Mouse (Mus musculus) stomach, embryonic 16.5 days (tissue): ENCODE results near the gene Mrps7. TPM values are rescaled to one million over a fixed set of nuclear protein-coding genes. Genes with fewer than 3 reads are reported as not detected.
A peak's percentile ranks its signal among the peaks of the same experiment; 100 is the strongest.

Experiments
- ATAC-seq: fragments of 200-750 bp; cut with Nextera tagmentation; 2 replicates; pipeline ENCODE4 v1.8.0; 2017; ENCODE audit warnings: moderate number of reproducible peaks, moderate TSS enrichment; ENCODE audit not compliant: insufficient read depth, low FRiP score
- H3K27ac ChIP-seq: fragments of 300-500 bp; sonication (generic); 2 replicates; pipeline ENCODE4 v1.5.1; 2014; ENCODE audit warnings: low read length
- H3K27me3 ChIP-seq: fragments of 300-500 bp; sonication (generic); 2 replicates; pipeline ENCODE4 v1.6.1; 2014; ENCODE audit warnings: low read length, control low read depth, mixed read lengths; ENCODE audit not compliant: control insufficient read depth, insufficient read depth
- H3K36me3 ChIP-seq: fragments of 300-500 bp; sonication (generic); 2 replicates; pipeline ENCODE4 v1.6.1; 2014; ENCODE audit warnings: low read length; ENCODE audit not compliant: control insufficient read depth, insufficient read depth
- H3K4me1 ChIP-seq: fragments of 300-500 bp; sonication (generic); 2 replicates; pipeline ENCODE4 v1.6.1; 2014; ENCODE audit warnings: low read length, control low read depth, mixed read lengths; ENCODE audit not compliant: control insufficient read depth, insufficient read depth
- H3K4me2 ChIP-seq: fragments of 300-500 bp; sonication (generic); 2 replicates; pipeline ENCODE4 v1.6.1; 2014; ENCODE audit warnings: low read depth, low read length, mixed read lengths
- H3K4me3 ChIP-seq: fragments of 300-500 bp; sonication (generic); replicated peaks from 2 replicates; pipeline ENCODE4 v1.5.1; 2014; ENCODE audit warnings: mild to moderate bottlenecking, low read length
- H3K9ac ChIP-seq: fragments of 300-500 bp; sonication (generic); 2 replicates; pipeline ENCODE4 v1.6.1; 2014; ENCODE audit warnings: low read length
- H3K9me3 ChIP-seq: fragments of 300-500 bp; sonication (generic); replicated peaks from 2 replicates; pipeline ENCODE4 v1.6.1; 2016; ENCODE audit warnings: low read length, control low read depth; ENCODE audit not compliant: control insufficient read depth
- WGBS: fragments of 180-500 bp; shearing (Covaris S2); extraction: QIAGEN DNeasy Blood & Tissue Kit; methylation state at CpG from one replicate; pipeline ENCODE4 v1.1.7; 2014; 5-methylcytosine and 5-hydroxymethylcytosine counted together
- polyA plus RNA-seq: library from polyadenylated mRNA; unstranded; fragments of >200 nt; fragmentation: Nextera tagmentation; extraction: Ambion mirVana; gene quantifications from 2 replicates; pipeline ENCODE4 v1.2.1, GENCODE M21; 2015

Gene Mrps7
- polyA plus RNA-seq, 1 experiment from 2014 or later = 91.1 TPM

DNA sequence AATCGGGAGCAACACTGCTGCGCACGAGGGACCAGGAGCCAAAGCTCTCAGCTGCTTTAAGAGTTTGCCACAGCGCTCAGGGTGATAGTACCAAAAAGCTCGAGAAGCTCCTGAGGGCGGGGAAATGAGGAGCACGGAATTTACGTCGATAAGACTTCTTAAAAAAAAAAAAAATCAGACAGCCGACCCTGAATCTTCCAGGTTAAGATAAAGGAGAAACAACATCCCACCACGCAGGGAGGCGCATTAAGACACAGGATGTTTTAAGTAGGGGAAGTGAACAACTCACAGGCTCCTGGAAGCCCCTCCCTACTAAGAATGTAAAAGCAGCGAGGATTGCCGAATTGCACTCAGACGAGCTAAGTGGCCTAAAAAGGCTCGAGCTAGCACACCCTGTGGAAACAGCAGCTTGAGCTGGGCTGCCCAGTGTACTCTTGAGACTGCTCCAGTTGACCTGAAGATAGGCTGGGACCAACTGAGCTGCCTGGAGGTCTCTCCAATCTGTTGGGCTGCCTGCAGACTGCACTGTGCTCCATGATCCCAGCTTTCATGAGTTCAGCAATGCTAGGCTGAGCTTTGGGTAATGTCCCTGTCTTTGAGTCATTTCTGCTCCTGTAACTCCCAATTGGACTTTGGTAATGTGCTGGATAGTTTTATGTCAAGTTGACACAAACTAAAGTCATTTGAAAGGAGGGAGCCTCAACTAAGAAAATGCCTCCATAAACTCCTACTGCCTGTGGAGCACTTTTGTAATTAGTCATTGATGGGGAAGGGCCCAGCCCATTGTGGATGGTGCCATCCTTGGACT, 9.6 kb downstream of the Mrps7 start:
- Histone ChIP-seq H3K9me3 (no peaks in the 10 kb centered on the region), H3K4me3 (peak overlapping the region; percentile 87), H3K4me1 (peaks cover 21% of the 10 kb centered on the region), H3K4me2 (peak overlapping the region; percentile 60), H3K27ac (peak overlapping the region; percentile 98), H3K9ac (peak overlapping the region; percentile 91), H3K27me3 (no peaks in the 10 kb centered on the region), H3K36me3 (peaks cover 5% of the 10 kb centered on the region; the same call in 1 of the 2 replicates)
- ATAC-seq = no peak
- 0% methylated on average over 16 of the region's 16 CpGs for whole genome bisulfite sequencing

DNA sequence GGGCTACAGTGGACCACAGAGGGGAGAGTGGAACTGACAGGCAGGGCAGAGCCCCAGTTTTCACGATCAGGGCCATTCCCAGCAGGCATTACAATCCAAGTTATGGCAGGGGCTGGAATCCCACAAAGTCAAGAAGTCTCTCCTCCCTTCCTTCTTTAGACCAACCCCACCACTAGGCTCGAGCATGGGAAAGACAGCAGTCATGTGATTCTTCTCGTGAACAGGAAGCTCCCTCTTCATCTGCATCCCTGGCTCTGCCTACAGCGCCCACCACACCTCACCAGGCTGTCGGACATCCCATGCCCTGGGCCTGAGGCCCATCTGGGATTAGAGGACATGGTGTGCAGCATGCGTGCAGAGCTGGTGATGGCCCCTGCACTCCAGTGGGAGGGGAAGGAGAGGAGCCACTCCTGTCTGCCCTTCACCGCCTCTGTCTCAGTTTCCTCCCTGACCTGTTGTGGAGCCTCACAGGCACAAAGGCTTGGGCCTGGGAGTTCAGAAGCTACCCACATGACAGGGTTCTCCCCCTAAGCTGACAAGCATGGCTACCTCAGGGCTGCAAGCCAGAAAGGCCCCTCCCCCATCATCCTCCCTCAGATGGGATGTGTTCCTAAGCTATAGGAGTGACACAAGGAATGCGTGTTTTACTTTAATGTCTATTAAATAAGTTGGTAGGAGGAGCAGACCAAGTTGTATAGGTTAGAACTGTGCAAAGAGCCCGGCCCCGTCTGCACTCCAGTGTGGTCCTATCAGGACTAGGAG, 10.8 kb downstream of the Mrps7 start:
- peak overlapping the region; percentile 70; the same call in 1 of the 2 replicates for H3K27ac ChIP-seq

DNA sequence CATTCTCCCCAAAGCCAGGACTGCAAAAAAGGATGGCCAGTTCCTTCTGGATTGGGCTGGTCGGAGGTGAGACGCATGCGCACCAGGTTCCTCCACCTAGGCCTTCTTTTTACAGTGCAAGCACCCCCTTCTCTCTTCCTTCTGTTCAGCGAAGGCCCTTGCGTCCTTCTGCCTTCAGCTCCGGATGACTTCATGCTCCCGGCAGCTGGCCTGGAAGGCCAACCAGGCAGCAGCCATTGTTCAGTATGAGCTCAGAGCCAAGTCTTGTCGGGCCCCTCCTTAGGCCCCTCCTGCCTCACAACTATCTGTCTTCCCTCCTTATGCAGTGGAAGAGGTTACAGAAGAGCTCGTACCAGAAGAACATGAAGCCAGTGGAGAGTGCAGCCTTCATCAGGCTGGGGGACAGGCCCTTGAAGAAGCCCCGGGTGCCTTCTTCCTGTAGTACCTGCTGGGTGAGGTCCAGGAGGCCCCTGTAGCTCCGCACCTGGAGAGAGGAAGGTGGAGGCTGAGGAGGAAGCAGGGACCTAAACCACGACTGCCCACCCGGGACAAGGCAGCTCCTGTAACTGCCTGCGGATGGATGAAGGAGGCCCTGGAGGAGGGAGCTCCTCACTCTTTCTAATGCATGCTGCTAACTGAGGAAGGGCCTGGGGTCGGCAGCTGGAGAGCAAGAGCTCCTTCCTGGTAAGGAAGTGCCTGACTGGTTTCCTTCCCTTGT, 11.5 kb downstream of the Mrps7 start:
- peak overlapping the region; percentile 70 for H3K27ac ChIP-seq
- 75% methylated on average over 15 of the region's 15 CpGs for WGBS

More for the DNA sequence above, 10.8 kb downstream of the Mrps7 start:
- Histone ChIP-seq H3K36me3 (peaks cover 5% of the 10 kb centered on the region; the same call in 1 of the 2 replicates), H3K27me3 (no peaks in the 10 kb centered on the region), H3K4me1 (peaks cover 21% of the 10 kb centered on the region), H3K9me3 (no peaks in the 10 kb centered on the region), H3K4me3 (no peak overlapping the region), H3K9ac (peak overlapping the region; percentile 35; the same call in 1 of the 2 replicates), H3K4me2 (no peak overlapping the region)
- 74% methylated on average over 10 of the region's 10 CpGs for WGBS
- ATAC-seq = no peak

DNA sequence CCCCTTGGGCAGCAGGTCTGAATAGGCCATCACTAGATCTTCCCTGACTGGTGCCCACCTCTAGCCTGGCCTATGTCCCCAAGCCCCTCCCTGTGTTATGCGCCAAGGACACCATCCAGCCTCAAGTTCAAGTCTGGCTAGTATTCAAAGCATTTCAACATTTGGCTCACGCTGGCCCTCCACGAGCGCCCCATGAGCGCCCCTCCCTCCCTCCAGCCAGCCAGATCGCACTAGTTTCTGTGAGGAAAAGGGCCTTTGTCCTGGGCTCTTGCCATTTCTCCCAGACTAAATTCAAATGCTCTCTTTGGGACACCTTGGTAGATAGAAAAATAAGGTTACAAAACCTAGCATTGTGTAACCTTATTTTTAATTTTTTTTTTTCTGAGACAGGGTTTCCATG, 12.2 kb downstream of the Mrps7 start:
- H3K27me3 ChIP-seq = no peaks in the 10 kb centered on the region
- WGBS = 81% methylated on average over 6 of the region's 6 CpGs
- H3K9ac ChIP-seq = no peak overlapping the region
- no peak overlapping the region for H3K4me3 ChIP-seq
- H3K4me1 ChIP-seq = peaks cover 21% of the 10 kb centered on the region
- ATAC-seq = no peak
- H3K4me2 ChIP-seq = no peak overlapping the region
- peaks cover 5% of the 10 kb centered on the region; the same call in 1 of the 2 replicates for H3K36me3 ChIP-seq
- H3K27ac ChIP-seq = peak overlapping the region; percentile 70; the same call in 1 of the 2 replicates
- H3K9me3 ChIP-seq = no peaks in the 10 kb centered on the region

More for the DNA sequence above, 11.5 kb downstream of the Mrps7 start:
- Histone ChIP-seq H3K9me3 (no peaks in the 10 kb centered on the region), H3K4me2 (peak overlapping the region; percentile 27; the same call in 1 of the 2 replicates), H3K27me3 (no peaks in the 10 kb centered on the region), H3K9ac (peak overlapping the region; percentile 35; the same call in 1 of the 2 replicates), H3K4me3 (no peak overlapping the region), H3K4me1 (peaks cover 21% of the 10 kb centered on the region), H3K36me3 (peaks cover 5% of the 10 kb centered on the region; the same call in 1 of the 2 replicates)
- no peak for ATAC-seq

DNA sequence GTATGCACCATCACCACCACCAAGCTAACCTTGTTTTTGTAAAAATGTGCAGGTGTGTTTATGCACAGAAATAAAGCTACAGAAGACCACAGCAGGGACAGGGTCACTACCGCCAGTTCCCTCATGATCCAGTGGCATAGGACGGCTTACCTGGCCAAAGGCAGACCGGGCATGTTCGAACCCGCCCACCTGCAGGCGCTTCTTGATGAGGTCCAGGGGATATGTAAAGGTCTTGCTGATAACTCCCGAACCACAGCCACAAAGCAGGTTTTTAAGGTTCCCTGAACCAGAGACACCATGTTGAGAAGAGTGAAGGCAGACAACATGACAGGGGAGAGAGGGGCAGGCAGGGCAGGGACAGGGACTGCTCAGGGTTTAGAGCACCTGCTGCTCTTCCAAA, 12.6 kb downstream of the Mrps7 start:
- peaks cover 18% of the 10 kb centered on the region for H3K4me1 ChIP-seq
- ATAC-seq = no peak
- no peak overlapping the region for H3K9ac ChIP-seq
- H3K9me3 ChIP-seq = no peaks in the 10 kb centered on the region
- no peak overlapping the region for H3K4me3 ChIP-seq
- H3K27me3 ChIP-seq = no peaks in the 10 kb centered on the region
- no peak overlapping the region for H3K4me2 ChIP-seq
- WGBS = 88% methylated on average over 7 of the region's 7 CpGs
- H3K27ac ChIP-seq = no peak overlapping the region
- peaks cover 5% of the 10 kb centered on the region; the same call in 1 of the 2 replicates for H3K36me3 ChIP-seq

DNA sequence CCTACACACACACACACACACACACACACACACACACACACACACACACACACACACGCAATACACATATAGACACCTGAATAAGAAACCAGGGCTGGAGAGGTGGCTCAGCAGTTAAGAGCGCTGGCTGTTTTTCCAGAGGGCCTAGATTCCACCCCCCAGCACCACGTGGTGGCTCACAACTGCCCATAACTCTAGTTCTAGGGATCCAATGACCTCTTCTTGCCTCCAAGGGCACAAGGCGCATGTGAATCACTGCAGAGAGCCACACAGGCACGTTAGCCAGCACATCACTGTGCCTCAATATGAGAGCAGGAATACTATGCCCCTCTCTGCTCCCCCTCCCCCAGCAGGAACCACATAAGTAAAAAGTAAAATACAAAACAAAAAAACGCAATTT, 13.2 kb downstream of the Mrps7 start:
- H3K27me3 ChIP-seq = no peaks in the 10 kb centered on the region
- H3K4me1 ChIP-seq = peaks cover 13% of the 10 kb centered on the region
- H3K9ac ChIP-seq = no peak overlapping the region
- no peaks in the 10 kb centered on the region for H3K9me3 ChIP-seq
- H3K27ac ChIP-seq = no peak overlapping the region
- WGBS = 79% methylated on average over 6 of the region's 6 CpGs
- ATAC-seq = no peak
- H3K36me3 ChIP-seq = peaks cover 5% of the 10 kb centered on the region; the same call in 1 of the 2 replicates
- no peak overlapping the region for H3K4me3 ChIP-seq
- H3K4me2 ChIP-seq = no peak overlapping the region

DNA sequence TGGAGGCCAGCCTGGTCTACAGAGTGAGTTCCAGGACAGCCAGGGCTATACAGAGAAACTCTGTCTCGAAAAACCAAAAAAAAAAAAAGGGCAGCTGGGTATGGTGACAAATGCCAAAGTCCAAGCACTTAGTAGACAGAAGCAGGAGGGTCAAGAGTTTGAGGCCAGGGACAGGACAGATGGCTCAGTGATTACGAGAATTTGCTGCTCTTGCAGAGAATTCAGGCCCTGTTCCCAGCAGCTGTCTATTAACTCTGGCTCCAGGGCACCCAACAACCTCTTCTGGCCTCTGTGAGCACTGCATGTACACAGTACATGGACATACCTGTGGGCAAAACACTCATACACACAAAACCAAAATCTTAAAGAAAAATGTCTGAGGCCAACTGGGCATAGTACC, 14.3 kb downstream of the Mrps7 start:
- 83% methylated on average over 2 of the region's 2 CpGs for WGBS
- H3K9ac ChIP-seq = no peak overlapping the region
- H3K27me3 ChIP-seq = no peaks in the 10 kb centered on the region
- peaks cover 13% of the 10 kb centered on the region for H3K36me3 ChIP-seq
- H3K9me3 ChIP-seq = no peaks in the 10 kb centered on the region
- H3K27ac ChIP-seq = no peak overlapping the region
- H3K4me1 ChIP-seq = peaks cover 11% of the 10 kb centered on the region
- H3K4me2 ChIP-seq = no peak overlapping the region
- no peak for ATAC-seq
- H3K4me3 ChIP-seq = no peak overlapping the region

DNA sequence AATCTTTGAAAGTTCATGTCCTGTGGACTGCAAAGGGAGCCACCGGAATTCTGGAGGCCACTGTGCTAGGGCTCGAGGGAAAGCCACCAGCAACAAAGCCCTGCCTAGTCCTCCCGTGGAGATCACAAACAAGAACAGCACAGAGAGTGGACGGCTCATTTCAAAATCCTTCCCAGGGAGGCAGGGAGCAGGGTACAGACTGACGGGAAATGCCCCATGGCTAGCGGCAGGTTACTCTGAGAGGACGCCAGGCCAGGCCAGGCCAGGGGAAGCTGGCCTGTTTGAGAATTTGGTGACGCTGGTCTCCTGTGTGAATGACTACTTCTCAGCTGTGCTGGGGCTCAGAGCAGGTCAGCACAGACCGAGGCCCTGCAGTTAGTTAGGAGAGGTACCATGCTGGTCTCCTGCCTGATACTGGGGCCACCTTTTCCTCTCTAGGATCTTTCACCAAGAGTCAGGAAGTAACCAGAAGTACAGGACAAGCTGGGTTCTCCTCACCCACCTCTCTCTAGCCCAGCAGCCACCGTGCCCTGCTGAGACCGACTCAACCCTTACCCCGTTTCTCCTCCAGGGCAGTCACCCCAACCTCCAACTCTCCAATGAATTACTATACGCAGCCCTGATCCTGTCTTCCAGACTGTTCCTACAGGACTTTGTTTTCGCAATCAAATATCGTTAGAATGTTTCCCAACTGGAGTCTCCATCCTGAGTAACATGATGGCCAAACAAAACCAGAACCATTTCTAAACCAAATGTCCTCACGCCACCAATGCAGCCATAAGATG, 15.2 kb downstream of the Mrps7 start:
- no peak overlapping the region for H3K9ac ChIP-seq
- H3K36me3 ChIP-seq = peaks cover 13% of the 10 kb centered on the region
- H3K9me3 ChIP-seq = no peaks in the 10 kb centered on the region
- H3K27ac ChIP-seq = no peak overlapping the region
- H3K4me1 ChIP-seq = 0 out of 2 replicates have a peak, but pooled peaks cover 4% of the 10 kb centered on the region
- 86% methylated on average over 16 of the region's 16 CpGs for WGBS
- H3K27me3 ChIP-seq = no peaks in the 10 kb centered on the region
- H3K4me3 ChIP-seq = no peak overlapping the region
- H3K4me2 ChIP-seq = no peak overlapping the region
- ATAC-seq = no peak
